Mouse (Mus musculus) liver, embryonic 14.5 days (tissue): ENCODE data around the gene Mtf1.

ENCODE experiments used
- CTCF ChIP-seq: IDR thresholded peaks from 2 replicates; pipeline ENCODE4 v1.5.1; 2016; ENCODE audit warnings: antibody characterized with exemption, low read depth, control low read depth
- EP300 ChIP-seq: IDR thresholded peaks from 2 replicates; pipeline ENCODE4 v1.6.1; 2016; ENCODE audit warnings: antibody characterized with exemption, low read depth

DNA sequence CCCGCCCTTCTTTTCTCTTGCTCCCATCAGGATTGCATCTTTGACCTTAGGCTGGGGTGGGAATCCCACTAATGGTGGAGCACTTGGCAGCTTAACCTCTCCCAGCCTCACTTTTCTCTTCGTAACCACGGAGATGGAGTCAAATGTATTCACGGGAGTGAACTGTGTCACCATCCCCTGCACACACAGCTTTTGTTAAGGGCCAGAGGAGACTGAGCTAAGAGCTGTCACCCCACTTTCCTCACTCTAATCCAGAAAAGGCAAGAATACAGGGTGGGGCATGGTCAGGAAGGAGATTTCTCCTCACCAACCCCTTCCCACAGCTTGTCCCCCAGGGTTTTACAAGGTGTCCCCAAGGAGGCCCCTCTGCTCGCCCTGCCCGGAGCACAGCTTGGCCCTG lies 91.9 kb downstream of the Mtf1 start:
- no peak for TF ChIP-seq CTCF
- no peak for TF ChIP-seq EP300
